Mouse (Mus musculus) forebrain, embryonic 13.5 days (tissue): ENCODE measurements at regions not wholly inside any gene's neighbourhood (a gene's known extent, or its start where the extent isn't known, plus 50 kb on each side); places are given as distances from the start of the nearest gene placed in this dataset. TPM values are rescaled to one million over a fixed set of nuclear protein-coding genes. Genes with fewer than 3 reads are reported as not detected.

Experiments used
- microRNA-seq: library from miRNA; unstranded; fragments of <30 nt; microRNA quantifications from one replicate; pipeline ENCODE4, GENCODE M21; 2016

Small RNAs in the stretch of these regions (microRNA-seq; reads per million reads assigned to microRNA genes)
- not detected for gene Gm27628
